Mouse (Mus musculus) olfactory bulb, adult 2 months (tissue): ENCODE data around the gene Rptor.

Experiments
- CTCF ChIP-seq: fragments of 200-500 bp; IDR thresholded peaks from 2 replicates; pipeline ENCODE4 v1.5.1; 2012; ENCODE audit warnings: low read depth, mild to moderate bottlenecking, low read length, moderate library complexity; ENCODE audit not compliant: insufficient read depth
- POLR2A ChIP-seq: fragments of 200-500 bp; IDR thresholded peaks from 2 replicates; pipeline ENCODE4 v1.6.1; 2012; ENCODE audit warnings: mild to moderate bottlenecking, low read depth, low read length, moderate library complexity; ENCODE audit not compliant: insufficient read depth

DNA sequence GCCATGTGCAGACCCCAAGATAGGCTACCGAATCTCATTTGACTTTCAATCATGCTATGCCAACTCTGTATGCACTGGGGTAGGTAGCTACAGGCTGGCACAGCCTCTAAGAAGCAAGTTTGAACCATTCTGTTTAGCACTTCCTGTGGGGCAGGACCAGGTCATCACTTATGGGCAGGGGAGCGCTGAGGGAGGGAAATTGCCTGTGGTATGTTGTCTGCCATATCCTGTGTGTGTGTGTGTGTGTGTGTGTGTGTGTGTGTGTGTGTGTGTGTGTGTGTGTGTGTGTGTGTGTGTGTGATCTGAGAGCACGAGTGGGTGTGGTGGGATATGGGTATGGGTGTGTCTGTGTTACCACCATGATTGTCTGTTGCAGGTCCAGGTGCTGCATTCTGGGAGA lies 244.4 kb downstream of the Rptor start:
- TF ChIP-seq POLR2A (no peak), CTCF (no peak)
